Mouse (Mus musculus) T-helper 2 cell (primary cell): Measurements from ENCODE around the gene Dnmt1.

Experiments used
- in situ Hi-C: fragments of 300-600 bp; cut with MboI, MseI; formaldehyde crosslinking; loops from one replicate; pipeline ENCODE4 v1.15.1; 2025; ENCODE audit warnings: high pct_unique_total_duplicates

The Dnmt1 gene

DNA sequence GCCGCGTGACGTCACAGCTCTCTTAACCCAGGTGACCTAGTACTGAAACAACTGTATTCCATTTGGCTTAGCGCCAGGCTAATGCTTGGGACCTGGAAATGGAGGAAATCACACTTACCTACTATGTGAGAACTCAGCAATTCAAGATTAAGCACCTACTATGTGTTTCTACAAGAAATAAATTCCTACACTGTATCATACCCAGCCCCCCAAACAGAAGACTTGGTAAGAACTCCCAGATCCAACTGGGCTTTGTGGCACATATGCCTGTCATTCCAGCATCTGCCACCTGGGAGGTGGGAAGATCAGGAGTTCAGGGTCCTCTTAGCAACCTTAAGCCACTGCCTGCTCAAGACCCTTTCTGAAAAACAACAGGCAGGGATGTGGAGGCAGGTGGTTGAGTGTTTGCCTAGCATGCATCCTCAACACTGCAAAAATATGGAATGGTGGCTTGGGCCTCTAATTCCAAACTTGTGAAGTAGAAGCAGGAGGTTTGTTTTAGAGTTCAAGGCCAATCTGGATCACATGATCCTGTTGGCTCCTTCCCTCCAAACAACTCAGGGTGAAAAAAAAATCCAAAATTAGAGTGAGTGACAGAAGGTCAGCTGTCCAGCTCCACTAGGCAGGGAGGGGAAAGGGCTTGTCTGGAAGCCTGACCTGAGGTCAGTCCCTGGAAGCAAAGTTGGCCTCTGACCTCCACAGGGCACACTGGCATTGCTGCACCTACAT, 17.4 kb upstream of the Dnmt1 start:
- in situ Hi-C loops = no loop called here

DNA sequence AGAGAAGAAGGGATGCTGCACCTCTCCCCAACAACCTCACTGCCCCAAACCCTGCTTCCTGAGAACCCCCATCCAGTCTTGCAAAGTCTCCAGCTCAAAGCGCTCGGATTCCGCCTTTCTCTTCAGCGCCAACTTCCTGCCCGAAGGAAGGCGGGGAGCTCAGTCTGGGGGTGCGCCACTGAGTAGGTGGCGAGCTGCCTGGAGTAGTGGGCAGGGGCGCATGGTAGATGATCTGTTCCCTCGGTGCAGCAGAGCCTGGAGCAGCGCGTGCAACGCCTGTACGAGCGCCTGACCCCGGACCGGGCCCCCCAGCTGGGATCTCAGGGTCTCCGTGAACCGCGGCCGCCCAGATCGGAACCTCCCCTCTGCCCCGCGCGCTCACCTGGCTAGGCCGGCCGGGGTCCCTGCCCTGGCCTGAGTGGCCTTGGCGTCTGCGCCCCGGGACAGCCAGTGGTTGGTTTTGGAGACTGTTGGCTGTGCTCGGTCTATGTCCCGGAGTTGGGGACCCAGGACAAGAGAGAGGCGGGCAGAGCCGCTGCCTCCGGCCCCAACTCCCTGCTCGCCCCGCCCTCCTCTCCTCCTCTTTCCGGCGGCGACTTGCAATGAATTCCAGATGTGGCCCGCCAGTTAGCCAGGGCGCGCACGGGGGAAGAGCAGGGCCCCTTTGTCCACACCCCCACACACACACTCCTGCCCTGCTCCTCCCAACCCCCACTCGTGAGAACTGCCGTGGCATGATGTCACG, 16.7 kb upstream of the Dnmt1 start, which contains the start of gene S1pr2:
S1pr2 (minus strand) TSS at position 566 of the 745 bp plus-strand sequence.
- in situ Hi-C loops = no loop called here

DNA sequence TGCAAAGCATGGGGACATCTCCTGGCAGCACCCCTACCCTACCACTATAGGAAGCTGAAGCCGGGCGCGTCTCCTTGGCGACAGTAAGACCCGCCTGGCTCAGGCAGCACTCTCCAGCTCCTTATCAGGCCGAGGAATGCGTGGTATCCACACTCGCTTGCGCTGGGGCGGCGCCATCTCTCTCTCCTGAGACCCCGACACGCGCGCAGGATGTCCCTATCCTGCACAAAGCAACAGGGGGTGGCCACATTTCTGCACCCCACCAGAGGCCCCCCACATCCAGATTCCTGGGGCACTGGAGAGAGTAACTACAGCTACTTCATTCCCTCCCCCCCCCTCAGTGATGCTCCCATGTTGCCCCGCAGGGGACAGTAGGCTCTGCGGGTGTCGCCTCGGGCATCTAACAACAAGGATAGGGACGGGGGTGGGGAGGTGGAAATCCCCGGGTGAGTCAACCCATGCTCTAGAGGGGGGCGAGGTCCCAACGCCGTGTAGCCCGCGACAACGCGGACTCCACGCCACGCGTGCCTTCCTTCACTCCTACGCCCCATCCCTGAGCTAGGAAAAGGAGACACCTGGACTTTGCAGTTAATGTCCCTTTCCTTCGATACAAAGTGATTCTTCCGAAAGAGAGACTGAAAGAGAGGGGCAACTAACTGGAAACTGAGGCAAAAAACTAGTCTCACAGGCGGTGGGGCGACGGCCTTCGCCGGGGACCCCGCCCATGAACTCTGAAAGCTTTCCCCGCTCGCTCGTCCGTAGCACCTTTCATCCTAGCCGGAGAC, 15.9 kb upstream of the Dnmt1 start:
- in situ Hi-C loops = no loop called here

DNA sequence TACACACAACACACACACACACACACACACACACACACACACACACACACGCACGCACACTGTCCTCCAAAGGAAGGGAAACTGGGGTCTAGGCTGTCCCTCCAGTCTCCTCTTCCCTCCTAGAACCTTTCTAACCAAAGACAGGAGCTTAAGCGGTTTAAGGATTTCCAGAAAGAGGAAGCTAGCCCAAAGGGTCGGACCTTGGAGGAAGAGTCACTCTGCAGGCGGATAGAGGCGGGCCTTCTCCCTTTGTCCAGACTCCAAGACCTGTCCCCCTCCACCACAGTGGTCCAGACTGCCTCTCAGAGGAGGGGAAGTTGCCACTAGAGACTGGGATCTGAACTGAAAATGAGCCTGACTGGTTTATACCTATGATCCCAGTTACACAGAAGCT, 14.0 kb upstream of the Dnmt1 start:
- in situ Hi-C loops = no loop called here

DNA sequence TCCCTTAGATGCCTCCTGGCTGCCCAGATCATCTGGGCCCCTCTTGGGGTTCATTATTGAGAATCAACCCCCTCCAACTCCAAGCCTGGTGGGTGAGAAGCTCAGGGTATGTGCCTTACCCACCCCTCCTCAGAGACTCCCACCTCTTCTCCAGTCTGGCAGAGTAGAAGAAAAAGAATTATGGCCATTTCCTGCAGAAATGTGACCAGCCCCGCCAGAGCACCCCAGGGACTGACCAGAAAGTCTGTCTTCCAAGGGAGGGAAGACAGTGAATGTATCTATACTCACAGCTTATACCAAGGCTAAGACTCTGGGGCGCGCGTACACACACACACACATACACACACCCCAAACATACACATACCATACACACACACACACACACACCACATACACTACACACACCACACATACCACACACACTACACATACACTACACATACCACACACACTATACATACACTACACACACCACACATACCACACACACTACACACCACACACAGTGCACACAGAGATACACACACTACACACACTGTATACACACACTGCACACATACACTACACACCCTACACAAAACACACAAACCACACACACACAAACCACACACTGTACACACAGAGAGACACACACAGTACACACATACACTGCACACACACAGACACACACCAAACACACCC, 13.5 kb upstream of the Dnmt1 start:
- in situ Hi-C loops = no loop called here

DNA sequence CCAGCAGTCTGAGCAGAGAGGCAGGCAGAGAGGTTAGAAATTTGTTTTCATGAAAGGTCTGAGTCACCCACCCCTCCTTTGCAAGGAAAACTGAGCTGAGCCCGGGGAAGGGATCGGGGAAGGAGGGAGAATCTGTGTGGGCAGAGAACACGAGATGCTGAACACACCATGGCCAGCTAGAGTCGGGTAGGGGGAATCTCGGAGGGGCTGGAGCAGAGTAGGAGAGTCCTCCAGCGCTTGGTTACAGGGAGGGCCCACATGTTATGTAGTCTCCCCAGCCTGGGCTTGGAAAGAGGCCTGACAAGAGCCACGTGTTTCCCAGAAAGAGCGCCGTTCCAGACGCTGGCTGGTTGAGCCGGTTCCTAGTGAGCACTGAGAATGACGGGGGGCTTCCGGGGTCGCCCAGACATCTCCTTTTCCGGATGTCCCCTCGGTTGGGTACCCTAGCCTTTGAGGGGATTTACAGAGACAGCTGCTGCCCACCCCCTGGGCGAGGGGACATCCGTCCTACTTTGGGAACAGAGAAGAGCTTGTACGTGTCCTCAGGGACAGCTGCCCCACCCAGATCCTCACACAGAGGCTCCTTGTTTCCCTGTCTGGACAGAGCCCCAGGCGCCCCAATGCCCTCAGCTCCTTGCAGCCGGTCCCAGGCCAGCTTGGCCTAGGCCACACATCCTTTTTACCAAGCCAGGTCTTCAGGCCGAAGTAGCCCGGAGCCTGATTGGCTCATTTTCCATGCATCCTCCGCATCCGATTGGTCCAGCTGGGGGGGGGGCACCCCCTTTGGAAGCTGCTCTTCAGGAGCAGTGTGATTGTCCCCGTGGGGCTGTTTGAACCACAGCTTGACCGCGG, 12.7 kb upstream of the Dnmt1 start:
- in situ Hi-C loops = no loop called here

DNA sequence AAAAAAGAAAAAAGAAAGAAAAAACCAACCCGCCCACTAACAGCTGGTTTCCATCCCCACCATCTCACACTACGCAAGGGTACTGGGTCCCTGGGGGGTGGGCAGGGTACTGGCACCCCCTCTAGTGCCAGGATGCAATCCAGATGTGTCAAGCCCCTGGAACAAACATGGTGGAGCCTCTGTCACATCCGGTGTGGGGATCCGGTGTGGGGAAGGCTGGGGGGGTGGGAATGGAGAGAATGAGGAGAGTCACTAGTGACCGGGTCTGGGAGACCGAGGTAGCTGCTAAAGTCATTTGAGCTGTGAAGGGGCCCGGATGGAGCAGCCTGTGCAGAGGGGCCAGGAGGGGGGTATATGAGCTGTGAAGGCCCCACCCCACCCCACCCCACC, 12.1 kb upstream of the Dnmt1 start:
- in situ Hi-C loops = no loop called here

DNA sequence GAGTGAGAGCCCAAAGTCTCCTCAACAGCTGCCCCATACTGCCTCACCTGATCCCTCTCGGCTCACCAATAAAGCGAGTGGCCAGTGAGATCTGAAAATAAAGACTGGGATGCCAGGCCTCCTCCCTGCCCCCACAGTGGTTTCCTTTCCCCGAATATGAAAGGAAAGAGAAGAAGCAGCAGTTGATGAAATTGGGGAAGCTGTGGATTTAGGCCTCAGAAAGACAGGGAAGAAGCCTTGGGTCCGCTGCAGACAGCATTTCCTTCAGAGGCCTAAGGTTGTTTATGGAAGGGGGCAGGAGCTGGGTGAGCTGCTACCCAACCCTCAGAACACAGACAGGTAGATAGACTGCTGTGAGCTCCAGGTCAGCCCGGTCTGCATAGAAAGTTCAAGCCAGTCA, 7.1 kb upstream of the Dnmt1 start:
- in situ Hi-C loops = no loop called here

DNA sequence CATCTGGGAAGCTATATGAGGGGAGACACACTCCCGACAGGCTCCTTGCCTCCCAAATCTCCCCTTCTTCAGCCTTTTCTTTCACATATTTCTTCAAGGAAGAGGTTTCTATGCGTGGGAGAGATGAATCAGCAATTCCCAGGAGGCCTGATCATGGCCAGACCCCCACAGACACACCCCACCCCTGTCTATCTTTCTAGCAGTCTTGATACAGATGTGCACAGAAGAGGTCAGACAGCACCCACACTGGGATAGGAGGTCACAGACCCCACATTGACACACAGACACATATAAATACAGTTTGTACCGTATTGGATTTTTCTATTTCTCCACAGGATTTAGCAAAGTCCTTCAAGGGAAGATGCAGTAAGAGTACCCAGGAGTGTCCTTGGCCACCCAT, 6.3 kb upstream of the Dnmt1 start:
- in situ Hi-C loops = no loop called here

DNA sequence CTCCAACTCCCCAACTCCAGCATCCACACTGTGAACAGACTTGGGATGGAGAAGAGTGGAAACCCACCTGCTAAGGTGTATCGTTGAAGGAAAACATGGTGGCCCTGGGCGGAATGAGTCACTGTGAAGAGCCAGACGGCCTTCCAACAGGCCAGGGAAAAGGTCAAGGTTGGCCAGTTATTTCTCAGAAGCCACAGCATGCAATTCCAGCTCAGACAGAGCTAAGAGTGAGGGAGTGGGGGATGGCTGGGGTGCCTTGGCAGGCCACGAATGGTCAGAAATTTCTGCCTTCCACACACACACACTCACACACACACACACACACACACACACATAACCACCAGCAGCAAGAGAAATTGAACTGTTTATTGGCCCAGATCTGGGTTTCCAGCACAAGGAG, 5.9 kb upstream of the Dnmt1 start:
- in situ Hi-C loops = no loop called here

DNA sequence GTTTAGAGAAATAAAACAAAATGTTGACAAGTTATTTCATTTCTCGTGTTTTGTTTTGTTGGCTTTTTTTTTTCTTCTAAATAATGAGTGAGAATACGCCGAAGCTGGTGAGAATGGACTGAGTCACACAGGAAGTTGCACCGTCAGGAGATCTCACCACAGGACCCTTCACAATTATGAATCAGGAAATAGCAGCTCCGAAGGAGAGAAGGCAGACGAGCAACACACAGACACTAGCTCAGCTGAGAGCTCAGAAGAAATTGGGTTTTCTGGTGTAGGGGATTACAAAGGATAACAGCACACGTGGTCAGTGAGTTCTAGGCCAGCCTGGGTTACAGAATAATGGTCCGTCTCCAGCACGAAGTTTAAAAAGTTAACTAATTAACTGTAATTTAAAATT, 1.9 kb upstream of the Dnmt1 start:
- in situ Hi-C loops = no loop called here

DNA sequence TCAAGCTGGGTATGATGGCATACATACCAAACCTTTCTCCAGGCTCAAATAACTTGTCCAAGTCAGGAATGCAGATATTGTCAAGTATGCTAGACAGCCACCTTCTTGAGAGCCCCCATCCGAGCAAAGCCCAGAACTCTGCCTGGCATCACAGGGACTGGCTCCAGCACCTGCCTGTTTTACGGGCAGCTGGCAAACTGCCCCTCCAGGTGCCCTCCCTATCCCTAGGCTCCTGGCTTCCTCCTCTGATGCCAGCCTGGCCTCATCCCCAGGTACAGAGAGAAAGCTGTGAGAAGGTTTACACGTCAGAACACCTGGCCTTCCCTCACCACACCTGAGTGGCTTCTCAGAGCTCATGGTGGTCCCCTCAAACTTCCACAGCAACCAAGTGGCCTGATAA, 2.7 kb downstream of the Dnmt1 start:
- in situ Hi-C loops = no loop called here

DNA sequence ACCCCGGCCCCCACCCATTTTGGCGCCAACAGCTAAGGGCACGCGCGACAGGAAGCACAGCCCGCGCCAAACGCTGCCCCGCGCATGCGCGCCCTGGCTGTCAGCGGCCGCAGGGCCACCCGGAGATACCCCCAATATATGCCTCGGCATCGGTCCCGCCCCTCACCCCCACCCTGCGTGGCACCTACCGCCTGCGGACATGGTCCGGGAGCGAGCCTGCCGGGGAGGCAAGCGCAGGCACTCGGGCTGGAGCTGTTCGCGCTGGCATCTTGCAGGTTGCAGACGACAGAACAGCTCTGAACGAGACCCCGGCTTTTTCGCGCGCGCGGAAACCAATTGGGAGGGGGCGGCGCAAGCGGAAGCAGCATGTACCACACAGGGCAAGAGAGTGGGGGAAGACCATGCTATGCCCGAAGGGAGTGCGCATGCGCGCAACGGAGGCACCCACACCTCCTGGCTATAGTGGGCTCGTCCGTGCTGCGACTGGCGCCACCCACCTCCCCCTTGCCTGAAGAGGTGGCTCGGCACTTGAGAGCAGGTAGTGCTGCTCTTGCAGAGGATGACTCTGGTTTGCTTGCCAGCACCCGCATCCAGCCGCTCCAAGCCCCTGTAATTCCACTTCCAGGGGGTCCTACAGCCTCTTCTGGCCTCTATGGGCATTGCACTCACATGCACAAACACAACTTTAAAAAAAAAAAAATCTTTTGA, 7.0 kb downstream of the Dnmt1 start:
- in situ Hi-C loops = no loop called here

DNA sequence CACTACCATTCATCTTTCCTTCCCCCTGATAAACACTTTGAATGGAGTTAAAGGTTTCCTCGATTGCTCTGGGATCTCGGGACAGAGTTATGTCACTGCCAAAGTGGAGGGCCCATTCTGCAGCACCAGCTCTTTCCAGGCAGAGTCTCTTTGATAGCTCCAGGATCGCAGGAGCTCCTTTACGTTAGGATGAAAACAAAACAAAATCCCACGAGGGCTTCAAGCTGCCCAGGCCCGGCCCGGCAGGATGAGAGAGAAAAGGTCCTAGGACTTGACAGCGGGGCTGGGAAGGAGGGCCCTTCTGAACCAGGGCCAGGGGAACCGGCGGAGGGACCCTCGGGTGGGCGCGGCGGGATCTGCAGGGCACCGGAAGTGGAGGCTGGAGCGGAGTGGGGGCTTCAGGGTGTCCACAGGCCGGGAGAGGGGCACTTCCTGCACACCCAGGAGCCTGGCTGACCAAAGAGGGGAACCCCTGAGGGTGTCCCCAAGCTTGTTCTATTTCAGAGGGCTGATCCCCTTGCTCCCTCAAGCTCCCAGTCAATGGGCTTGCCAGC, 7.6 kb downstream of the Dnmt1 start:
- in situ Hi-C loops = no loop called here

DNA sequence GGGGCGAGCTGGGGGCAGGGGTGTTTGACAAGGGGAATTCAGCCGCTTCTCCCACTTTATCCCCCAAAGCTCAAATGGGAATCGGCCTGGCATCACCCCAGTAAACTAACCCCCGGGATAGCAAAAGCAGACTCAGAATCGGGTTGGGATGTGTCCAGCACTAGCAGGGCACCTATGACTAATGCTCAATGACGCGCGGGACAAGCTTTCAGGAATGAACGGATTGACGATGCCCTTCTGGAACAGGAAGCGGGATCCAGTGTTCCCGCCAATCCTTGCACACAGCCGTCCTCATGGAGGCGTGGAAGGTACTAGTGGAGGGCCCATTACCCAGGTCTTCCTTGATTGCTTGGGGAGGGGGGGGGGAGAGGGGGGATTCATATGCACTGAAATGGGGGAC, 8.2 kb downstream of the Dnmt1 start:
- in situ Hi-C loops = no loop called here

DNA sequence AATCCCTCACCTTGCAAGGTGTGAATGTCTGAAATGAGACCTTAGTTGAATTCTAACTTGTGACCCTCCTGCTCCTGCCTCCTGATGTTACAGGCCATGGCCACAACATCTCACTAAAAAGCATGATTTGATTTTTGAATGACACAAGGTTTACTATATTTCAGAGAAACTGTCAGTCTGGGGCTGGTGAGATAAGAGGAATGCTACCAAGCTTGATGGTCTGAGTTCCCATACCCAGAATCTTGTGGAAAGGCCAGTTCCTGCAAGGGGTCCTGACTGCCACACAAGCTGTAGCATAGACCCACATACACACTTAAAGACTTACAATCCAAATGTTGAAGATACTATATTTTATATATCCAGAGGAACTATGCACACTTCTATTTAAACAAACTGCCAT, 9.3 kb downstream of the Dnmt1 start:
- in situ Hi-C loops = no loop called here

DNA sequence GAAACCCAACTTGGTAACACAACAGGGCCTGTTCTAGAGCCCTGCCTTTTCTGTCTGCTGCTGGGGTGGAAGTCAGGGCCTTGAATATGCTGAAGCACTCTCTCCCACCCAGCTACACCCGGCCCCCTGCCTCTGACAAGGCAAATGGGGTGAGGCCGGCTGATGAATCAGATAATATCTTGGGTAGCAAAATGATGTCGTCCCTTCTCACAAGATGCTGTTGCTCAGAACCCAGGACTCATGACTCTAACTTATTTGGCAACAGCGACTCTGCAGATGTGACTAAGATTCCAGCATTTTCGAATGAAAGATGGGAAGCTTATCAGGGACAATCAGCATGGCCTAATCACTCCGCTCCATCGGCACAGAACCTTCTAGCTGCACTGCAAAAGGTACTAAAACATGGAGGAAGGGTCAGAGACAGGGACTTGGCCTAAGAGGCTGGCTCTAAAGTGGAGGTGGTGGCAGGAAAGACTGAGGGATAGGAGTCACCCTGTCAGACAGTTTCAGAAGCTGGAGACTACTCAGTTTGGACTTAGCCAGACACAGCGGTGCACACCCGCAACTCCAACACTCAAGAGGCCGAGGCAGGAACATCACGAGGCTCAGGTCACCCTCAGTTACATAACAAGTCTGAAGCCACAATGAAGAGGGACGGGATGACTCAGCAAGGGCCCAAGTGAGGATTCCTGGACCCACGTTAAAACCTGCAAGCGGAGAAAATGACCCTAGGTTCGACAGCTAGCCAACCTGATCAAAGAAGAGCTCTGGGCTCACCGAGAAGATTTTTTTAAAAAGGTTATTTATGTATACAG, 13.4 kb downstream of the Dnmt1 start:
- in situ Hi-C loops = loop anchor here (5.0 kb wide), 1 partner anchor 34 kb away; no protein-coding TSS in a partner anchor

DNA sequence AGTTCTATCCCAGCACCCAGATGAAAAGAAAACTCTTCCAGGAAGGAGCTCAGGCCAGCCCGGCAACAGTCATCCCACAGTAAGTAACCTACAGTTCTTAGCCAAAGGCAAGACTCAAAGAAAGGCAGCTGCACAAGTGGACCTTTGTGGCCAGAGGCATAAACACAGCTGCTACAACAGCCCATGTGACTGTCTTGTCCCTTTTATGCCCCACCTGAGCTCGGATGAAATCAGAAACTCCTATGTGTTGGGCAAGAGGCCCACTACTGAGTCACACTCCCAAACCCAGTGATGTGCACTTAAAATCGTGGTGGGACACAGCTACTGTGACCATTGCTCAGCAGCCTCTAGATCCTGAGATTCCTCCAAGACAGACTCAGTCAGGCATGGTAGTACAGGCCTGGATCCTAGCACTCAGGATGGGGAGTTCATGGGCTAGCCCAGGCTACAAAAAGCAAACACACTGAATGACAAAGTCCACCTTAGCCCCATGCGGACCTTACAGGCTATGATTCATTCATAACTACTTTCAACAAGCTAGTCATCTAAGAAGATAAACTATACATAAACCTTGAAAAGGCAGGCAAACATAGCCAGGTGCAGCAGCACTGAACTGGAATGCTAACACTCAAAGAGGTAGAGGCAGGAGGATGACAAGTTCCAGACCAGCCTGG, 14.9 kb downstream of the Dnmt1 start:
- in situ Hi-C loops = loop anchor here (5.0 kb wide), 1 partner anchor 33 kb away; no protein-coding TSS in a partner anchor

DNA sequence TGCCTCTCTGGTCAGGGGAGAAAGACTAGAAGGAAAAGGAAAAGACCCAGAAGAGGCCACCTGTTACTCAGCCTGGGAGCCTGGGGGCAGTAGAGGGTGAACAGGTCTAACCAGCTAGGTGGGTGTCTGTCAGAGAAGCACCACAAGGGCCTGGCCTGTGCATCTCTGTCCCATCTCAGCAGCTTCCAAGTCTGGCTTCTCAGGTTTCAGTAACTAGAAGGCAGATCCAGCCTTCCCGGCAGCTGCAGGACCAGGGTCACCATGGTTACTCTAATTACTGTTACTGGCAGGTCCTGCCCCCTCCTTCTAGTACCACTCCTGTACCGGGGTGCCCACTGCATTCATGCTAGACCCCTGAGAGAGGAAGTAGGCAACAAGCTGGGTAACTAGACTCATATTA, 15.8 kb downstream of the Dnmt1 start:
- in situ Hi-C loops = no loop called here
